Mouse (Mus musculus) hindbrain, embryonic 16.5 days (tissue): ENCODE data around the gene Nom1. TPM values are rescaled to one million over a fixed set of nuclear protein-coding genes. Genes with fewer than 3 reads are reported as not detected.
A peak's percentile ranks its signal among the peaks of the same experiment; 100 is the strongest.
"Not testable (repeated sequence)": the region's sequence is repeated elsewhere in the genome, so short reads cannot be mapped to it uniquely, and the experiment has no call there.

Experiments
- ATAC-seq: fragments of 200-750 bp; cut with Nextera tagmentation; 2 replicates; pipeline ENCODE4 v1.8.0; 2017; ENCODE audit warnings: moderate TSS enrichment, moderate library complexity
- H3K27ac ChIP-seq: fragments of 300-500 bp; sonication (generic); 2 replicates; pipeline ENCODE4 v1.5.1; 2014; ENCODE audit warnings: low read depth, mild to moderate bottlenecking, control low read depth, low read length, moderate library complexity
- H3K27me3 ChIP-seq: fragments of 300-500 bp; sonication (generic); replicated peaks from 2 replicates; pipeline ENCODE4 v1.6.1; 2014; ENCODE audit warnings: low read length; ENCODE audit not compliant: control insufficient read depth, insufficient read depth
- H3K36me3 ChIP-seq: fragments of 300-500 bp; sonication (generic); 2 replicates; pipeline ENCODE4 v1.6.1; 2014; ENCODE audit warnings: mild to moderate bottlenecking, low read length, moderate library complexity, mixed read lengths; ENCODE audit not compliant: control insufficient read depth, insufficient read depth
- H3K4me1 ChIP-seq: fragments of 300-500 bp; sonication (generic); 2 replicates; pipeline ENCODE4 v1.6.1; 2014; ENCODE audit warnings: low read depth, low read length; ENCODE audit not compliant: control insufficient read depth, insufficient read depth
- H3K4me2 ChIP-seq: fragments of 300-500 bp; sonication (generic); 2 replicates; pipeline ENCODE4 v1.6.1; 2014; ENCODE audit warnings: mild to moderate bottlenecking, low read length, control low read depth, moderate library complexity
- H3K4me3 ChIP-seq: fragments of 300-500 bp; sonication (generic); 2 replicates; pipeline ENCODE4 v1.5.1; 2014; ENCODE audit warnings: mild to moderate bottlenecking, low read length, control low read depth, moderate library complexity
- H3K9ac ChIP-seq: fragments of 300-500 bp; sonication (generic); 2 replicates; pipeline ENCODE4 v1.6.1; 2014; ENCODE audit warnings: low read depth, mild to moderate bottlenecking, control low read depth, low read length, moderate library complexity
- H3K9me3 ChIP-seq: fragments of 300-500 bp; sonication (generic); 2 replicates; pipeline ENCODE4 v1.6.1; 2014; ENCODE audit warnings: mild to moderate bottlenecking, low read length, moderate library complexity; ENCODE audit not compliant: control insufficient read depth
- WGBS: fragments of 180-500 bp; shearing (Covaris S2); extraction: QIAGEN DNeasy Blood & Tissue Kit; methylation state at CpG from one replicate; pipeline ENCODE4 v1.1.7; 2014; 5-methylcytosine and 5-hydroxymethylcytosine counted together
- polyA plus RNA-seq: library from polyadenylated mRNA; unstranded; fragments of >200 nt; fragmentation: Nextera tagmentation; extraction: Ambion mirVana; gene quantifications from 2 replicates; pipeline ENCODE4 v1.2.1, GENCODE M21; 2015

The Nom1 gene
- 18.2 and 18.9 TPM in 2 replicates for polyA plus RNA-seq

DNA sequence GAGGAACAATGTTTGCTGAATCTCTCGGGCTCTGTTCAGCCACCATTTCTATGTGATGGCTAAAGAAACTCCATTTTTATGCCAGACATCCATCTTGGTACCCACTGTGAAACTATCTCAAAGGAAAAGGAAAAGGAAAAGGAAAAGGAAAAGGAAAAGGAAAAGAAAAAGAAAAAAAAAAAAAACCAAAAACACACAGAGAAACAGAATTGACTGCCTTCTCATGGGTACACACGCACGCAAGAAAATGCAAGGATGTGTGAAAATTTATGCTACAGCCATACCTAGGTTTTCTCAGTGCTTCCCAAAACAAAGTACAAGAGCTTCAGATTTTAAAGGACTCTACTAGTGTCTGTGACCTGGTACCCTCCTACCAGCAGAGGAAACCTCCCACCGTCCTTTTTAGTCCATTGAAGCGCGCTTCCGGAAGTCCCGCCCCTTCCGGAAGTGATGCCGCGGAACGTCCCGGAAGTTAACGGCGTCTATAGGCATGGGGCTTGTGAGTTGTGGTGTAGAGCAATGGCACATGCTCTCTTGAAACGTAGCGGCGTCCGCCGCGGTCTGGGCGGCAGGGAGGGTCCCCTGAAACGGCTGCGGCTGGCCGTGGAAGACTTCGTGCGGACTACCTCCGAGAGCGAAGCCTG lies at the start of gene Nom1:
Gene Nom1, plus strand, starts transcription at position 437 of the 644 bp plus-strand sequence.
- WGBS, result 4% methylated on average over 29 of the region's 29 CpGs
- H3K4me3 ChIP-seq, result peak within 1 kb of the TSS; percentile 97
- peak; percentile 99 for ATAC-seq
- H3K9ac ChIP-seq, result peak within 1 kb of the TSS; percentile 88
- peaks cover 14% of the 10 kb centered on the region for H3K36me3 ChIP-seq
- H3K9me3 ChIP-seq, result no peaks in the 10 kb centered on the region
- peak within 1 kb of the TSS; percentile 88 for H3K4me2 ChIP-seq
- peaks cover 17% of the 10 kb centered on the region for H3K4me1 ChIP-seq
- H3K27me3 ChIP-seq, result peaks cover 4% of the 10 kb centered on the region; the same call in 1 of the 2 replicates
- H3K27ac ChIP-seq, result peak within 1 kb of the TSS; percentile 80

DNA sequence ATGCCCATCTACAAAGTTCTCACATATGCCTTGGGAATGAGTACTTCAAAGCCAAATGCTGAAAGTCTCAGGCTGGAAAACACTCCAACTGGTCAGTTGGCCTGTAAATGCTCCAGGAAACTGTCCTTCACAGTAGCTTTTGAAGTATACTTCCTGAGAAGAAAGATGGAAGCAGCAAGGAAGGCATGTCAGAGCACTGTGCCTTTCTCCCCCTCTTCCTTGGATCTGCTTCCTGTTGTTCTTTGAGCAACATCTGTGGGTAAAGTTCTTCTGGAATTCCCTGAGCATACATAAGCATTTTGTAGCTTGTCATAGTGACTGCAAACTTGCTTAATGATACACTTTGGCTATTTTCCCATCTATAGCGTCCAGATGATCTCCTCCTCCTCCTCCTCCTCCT lies 46.9 kb upstream of the Nom1 start:
- H3K4me3 ChIP-seq, result no peak overlapping the region
- no peaks in the 10 kb centered on the region for H3K27me3 ChIP-seq
- no peak overlapping the region; the same call in 1 of the 2 replicates for H3K9ac ChIP-seq
- H3K4me1 ChIP-seq, result no peaks in the 10 kb centered on the region
- no peak for ATAC-seq
- H3K36me3 ChIP-seq, result no peaks in the 10 kb centered on the region
- 50% methylated on average over 1 of the region's 1 CpGs for WGBS
- H3K9me3 ChIP-seq, result no peaks in the 10 kb centered on the region
- H3K4me2 ChIP-seq, result no peak overlapping the region
- H3K27ac ChIP-seq, result no peak overlapping the region

DNA sequence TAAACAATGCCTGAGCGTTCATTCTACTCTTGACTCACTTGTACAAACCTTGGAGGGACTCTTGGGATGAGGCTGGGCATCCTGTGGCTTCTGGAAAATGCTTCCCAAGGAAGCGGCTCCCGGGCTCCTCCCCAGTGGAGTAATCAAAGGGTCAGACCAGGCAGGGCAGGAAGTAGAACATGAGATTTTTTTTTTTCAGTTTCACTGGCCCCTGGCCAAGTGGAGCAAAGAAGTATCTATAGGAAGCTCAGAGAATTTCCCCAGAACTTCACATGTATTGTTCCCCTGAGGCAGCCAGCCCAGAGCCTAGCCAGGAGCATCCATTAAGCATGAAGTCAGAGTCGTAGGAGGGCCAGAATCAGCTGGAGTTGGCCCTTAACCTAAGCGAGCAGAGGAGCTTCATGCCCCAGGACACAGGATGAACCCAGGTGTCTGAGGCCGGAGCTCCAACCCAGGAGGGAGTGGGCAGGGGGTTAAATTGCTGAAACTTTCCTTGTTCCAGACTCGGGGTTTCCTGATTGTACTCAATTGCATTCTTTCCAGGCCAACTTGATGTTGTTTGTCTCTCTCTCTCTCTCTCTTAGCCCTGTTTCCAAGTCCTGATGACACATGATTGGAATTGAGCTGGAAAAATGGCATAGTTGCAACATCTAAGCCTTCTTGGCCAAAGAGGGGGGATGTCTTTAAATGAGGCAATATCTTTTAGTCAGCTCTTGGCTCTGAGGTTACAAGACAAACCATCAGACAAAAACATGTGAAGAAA lies 46.1 kb upstream of the Nom1 start:
- no peak for ATAC-seq
- H3K36me3 ChIP-seq, result no peaks in the 10 kb centered on the region
- H3K4me2 ChIP-seq, result no peak overlapping the region
- no peak overlapping the region for H3K9ac ChIP-seq
- no peak overlapping the region for H3K4me3 ChIP-seq
- WGBS, result 53% methylated on average over 7 of the region's 7 CpGs
- 0 out of 2 replicates have a peak overlapping the region, but pooled peaks have one; percentile 18 for H3K27ac ChIP-seq
- no peaks in the 10 kb centered on the region for H3K9me3 ChIP-seq
- no peaks in the 10 kb centered on the region for H3K27me3 ChIP-seq
- H3K4me1 ChIP-seq, result no peaks in the 10 kb centered on the region

DNA sequence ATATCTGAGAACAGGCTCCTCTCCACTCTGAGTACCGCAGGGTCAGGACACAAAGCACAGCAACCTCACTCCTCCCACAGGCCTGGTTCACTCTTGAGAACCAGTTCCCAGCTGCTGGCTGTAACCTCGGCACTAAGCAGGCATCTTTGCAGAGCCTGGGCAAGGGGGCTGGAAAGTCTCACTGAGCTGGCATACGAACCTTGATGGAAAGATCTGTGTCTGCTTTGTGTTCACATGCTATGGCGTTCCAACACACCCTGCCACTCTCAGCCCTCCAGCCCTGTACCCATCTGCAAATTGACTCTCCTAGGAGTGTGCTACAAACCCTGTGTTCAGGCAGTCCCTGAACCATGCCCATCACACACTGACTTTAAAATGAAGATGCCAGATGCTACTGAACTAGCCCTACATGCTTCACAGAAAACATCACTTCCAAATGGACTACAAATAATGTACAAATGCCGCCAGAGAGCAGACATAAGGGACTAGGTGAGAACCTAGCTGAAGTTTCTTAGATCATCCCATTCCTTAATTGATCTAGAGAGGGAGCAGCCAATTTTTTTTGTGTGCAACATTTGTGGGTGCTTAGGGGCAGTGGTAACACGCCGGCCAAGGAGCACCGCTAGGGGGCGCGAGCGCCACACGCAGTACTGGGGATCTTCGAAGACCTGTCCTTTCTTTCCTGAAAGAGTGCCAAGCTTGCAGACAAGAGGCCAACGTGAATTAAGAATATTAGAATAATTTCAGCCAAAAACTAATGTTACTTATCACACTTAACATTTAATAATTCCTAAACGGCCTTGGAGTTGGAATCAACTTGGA lies 45.3 kb upstream of the Nom1 start:
- no peaks in the 10 kb centered on the region for H3K4me1 ChIP-seq
- no peak overlapping the region for H3K4me2 ChIP-seq
- 22% methylated on average over 15 of the region's 15 CpGs for WGBS
- no peaks in the 10 kb centered on the region for H3K27me3 ChIP-seq
- H3K4me3 ChIP-seq, result no peak overlapping the region
- ATAC-seq, result no peak; the same call in 1 of the 2 replicates
- no peaks in the 10 kb centered on the region for H3K36me3 ChIP-seq
- H3K9ac ChIP-seq, result no peak overlapping the region
- H3K9me3 ChIP-seq, result no peaks in the 10 kb centered on the region
- H3K27ac ChIP-seq, result no peak overlapping the region

DNA sequence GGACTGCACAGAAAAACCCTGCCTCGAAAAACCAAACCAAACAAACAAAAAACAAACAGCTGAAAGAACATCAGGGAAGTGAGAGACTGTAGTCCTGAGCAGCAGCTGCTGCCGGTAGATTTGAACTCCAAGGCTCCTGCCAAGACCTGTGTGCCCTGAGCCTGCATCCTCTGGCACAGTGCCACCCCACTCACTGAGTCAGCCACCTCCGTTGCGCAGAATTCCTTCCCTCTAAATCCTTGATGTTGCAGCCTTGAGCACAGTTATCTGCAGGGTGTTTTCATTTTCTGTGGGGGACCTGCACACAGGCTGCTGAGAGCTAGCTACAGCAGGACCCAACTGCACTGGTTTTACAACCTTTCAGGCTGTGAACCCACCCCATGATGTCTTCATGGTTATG lies 36.0 kb upstream of the Nom1 start:
- Histone ChIP-seq H3K27ac (no peak overlapping the region), H3K4me3 (no peak overlapping the region)

DNA sequence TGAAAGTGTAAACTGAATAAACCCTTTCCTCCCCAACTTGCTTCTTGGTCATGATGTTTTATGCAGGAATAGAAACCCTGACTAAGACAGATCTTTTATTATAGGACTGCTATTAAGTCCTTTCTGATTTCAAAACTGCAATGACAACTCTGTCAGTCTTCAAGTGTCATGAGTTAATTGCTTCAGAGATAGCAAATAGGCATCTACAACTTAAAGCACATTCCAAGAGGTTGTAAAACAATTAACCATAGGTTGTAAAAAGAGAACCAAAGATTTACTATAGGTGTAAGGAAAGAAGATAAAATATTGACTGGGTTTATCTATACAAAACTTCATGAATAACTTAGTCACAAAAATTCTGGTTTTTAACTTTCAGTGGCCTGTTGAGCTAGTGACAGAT lies 23.6 kb upstream of the Nom1 start:
- Histone ChIP-seq H3K4me2 (no peak overlapping the region), H3K36me3 (no peaks in the 10 kb centered on the region), H3K4me1 (no peaks in the 10 kb centered on the region), H3K9ac (no peak overlapping the region), H3K9me3 (no peaks in the 10 kb centered on the region), H3K27me3 (no peaks in the 10 kb centered on the region), H3K27ac (no peak overlapping the region), H3K4me3 (no peak overlapping the region)
- ATAC-seq, result no peak

More for the DNA sequence above, 36.0 kb upstream of the Nom1 start:
- Histone ChIP-seq H3K4me2 (no peak overlapping the region), H3K9ac (no peak overlapping the region), H3K36me3 (no peaks in the 10 kb centered on the region), H3K9me3 (no peaks in the 10 kb centered on the region), H3K4me1 (no peaks in the 10 kb centered on the region), H3K27me3 (no peaks in the 10 kb centered on the region)
- 58% methylated on average over 4 of the region's 4 CpGs for WGBS
- ATAC-seq, result no peak

DNA sequence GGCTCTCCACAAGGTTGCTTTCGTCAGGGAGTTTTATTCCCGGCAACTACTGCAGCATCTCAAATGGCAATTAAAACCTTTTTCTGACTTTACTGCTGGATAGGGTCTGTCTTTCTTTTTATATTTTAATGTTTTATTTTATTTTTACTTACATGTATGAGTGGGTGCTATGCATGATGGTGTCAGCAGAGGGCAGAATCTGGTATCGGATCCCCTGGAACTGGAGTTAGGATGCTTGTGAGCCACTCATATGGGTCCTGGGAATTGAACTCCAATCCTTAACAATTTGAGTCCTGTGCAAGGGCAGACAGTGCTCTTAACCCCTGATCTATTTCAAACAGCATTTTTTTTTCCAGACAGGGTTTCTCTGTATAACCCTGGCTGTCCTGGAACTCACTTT lies 21.4 kb upstream of the Nom1 start:
- Histone ChIP-seq H3K27ac (no peak overlapping the region), H3K9me3 (peaks cover 3% of the 10 kb centered on the region), H3K9ac (no peak overlapping the region), H3K4me1 (no peaks in the 10 kb centered on the region), H3K4me2 (no peak overlapping the region), H3K36me3 (no peaks in the 10 kb centered on the region), H3K27me3 (no peaks in the 10 kb centered on the region), H3K4me3 (no peak overlapping the region)
- 89% methylated on average over 3 of the region's 3 CpGs for WGBS
- no peak for ATAC-seq

DNA sequence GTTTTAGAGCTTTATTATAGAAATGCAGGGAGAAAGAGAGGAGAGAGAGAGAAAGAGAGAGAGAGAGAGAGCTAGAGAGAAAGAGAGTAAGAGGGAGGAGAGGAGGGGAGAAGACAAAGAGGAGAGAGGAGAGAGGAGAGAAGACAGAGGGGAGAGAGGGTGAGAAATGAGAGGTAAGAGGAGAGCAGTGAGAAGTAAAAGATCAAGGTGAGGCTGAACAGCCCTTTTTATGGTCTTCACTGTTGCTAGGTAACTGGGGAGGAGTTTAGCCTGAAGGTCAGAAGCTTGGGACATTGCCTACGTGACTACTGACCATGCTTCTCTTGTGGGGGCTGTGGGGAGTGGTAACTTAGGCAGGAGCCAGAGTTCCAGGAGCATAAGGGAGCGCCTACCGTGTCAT lies 11.1 kb upstream of the Nom1 start:
- ATAC-seq, H3K9me3 ChIP-seq, H3K4me2 ChIP-seq, H3K9ac ChIP-seq, H3K4me1 ChIP-seq, H3K27ac ChIP-seq, H3K36me3 ChIP-seq, H3K27me3 ChIP-seq, H3K4me3 ChIP-seq: not testable (repeated sequence)
- WGBS, result 68% methylated on average over 3 of the region's 3 CpGs

DNA sequence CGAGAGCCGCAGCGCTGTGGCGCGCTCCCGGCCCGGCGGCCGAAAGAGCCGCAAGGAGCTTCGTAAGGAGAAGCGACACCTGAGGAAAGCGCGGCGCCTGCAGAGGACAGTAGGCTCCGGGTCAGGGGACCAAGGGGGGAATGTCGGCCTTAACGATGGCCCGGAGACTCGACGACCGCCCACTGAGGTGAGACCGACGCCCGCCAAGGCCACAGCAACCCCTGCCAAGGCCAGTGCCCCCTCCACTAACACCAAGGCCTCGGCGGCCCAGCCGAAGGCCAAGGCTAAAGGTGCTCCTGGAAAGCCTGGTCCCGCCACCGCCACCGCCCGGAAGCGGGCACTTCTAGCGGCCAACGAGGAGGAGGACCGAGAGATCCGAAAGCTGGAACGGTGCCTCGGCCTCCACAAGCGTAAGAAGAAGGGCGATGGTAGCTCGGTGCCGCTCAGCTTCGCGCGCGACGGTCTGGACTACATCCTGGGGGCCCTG lies 451 bp downstream of the Nom1 start:
- Histone ChIP-seq H3K27me3 (peaks cover 4% of the 10 kb centered on the region; the same call in 1 of the 2 replicates), H3K27ac (peak overlapping the region; percentile 80), H3K36me3 (peaks cover 14% of the 10 kb centered on the region), H3K4me2 (peak overlapping the region; percentile 88), H3K4me1 (peaks cover 17% of the 10 kb centered on the region), H3K9me3 (no peaks in the 10 kb centered on the region), H3K4me3 (peak overlapping the region; percentile 97), H3K9ac (peak overlapping the region; percentile 88)
- ATAC-seq, result peak; percentile 90
- WGBS, result under 1% methylated on average over 46 of the region's 48 CpGs
